Mouse (Mus musculus): ENCODE measurements around the gene Ctnnbl1. TPM values are rescaled to one million over a fixed set of nuclear protein-coding genes. Genes with fewer than 3 reads are reported as not detected.

Gene Ctnnbl1
- polyA plus RNA-seq, 1 experiment from 2014 or later, result 55.4 TPM

DNA sequence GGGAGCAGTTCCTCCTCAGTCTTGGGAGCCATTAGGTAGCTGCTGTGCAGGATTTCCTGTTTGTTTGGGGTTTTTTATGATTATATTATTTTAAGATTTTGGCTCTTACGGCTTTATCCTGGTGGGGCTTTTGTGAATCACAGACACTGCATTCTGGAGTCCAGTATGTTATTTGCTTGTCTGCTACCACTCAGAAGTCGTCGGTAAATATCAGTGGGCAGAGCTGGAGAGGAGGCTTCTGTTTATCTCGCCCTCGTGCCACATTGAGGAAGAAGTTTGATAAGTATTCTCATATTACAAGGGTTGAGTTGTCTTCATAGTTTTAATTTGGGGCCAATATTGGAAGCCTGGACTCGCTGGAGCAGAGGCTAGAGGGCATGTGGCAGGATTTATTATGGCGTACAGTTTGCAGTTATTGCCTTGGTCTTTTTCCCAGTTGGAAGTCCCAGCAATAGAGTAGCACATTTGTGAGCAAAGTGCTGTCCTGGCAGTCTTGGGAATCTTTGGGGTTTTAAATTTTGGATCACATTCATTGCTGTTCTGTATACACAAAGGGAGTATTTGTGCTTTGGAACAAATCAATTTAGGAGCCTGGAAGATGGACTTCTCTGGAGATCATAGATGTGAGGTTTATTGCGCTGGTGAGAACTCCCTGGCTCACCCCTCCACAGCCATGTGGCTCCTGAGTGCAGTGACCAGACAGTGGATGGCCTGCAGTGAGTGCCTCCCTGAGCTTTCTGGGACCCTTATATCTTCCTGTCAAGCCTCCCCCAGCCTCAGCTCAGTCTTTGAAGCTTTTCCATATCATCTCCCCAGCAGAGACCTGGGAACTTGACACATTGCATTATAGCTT is 64.5 kb downstream of the Ctnnbl1 start:
- Histone ChIP-seq H3K4me2 (replicated peaks; ENCODE audit: low read depth, low read length) (no peak overlapping the region), H3K9me3 (ENCODE audit: control insufficient read depth, low read depth, low read length) (no peaks in the 10 kb centered on the region), H3K27ac (ENCODE audit: low read length) (no peak overlapping the region), H3K9ac (replicated peaks; ENCODE audit: low read depth, low read length) (no peak overlapping the region), H3K36me3 (ENCODE audit: control insufficient read depth, insufficient read depth, low read length) (peaks cover 4% of the 10 kb centered on the region; the same call in 1 of the 2 replicates), H3K27me3 (ENCODE audit: control insufficient read depth, insufficient read depth, low read length) (no peaks in the 10 kb centered on the region), H3K4me1 (ENCODE audit: control insufficient read depth, insufficient read depth, low read length) (no peaks in the 10 kb centered on the region), H3K4me3 (ENCODE audit: low read depth, low read length) (no peak overlapping the region)
- no peak for ATAC-seq (ENCODE audit: insufficient number of reproducible peaks, insufficient read depth, low FRiP score, low read depth)
- 50% methylated on average over 8 of the region's 8 CpGs for WGBS

- Histone ChIP-seq H3K9ac (replicated peaks; ENCODE audit: low read depth, low read length) (no peak overlapping the region), H3K4me3 (ENCODE audit: low read depth, low read length) (no peak overlapping the region), H3K36me3 (ENCODE audit: control insufficient read depth, insufficient read depth, low read length) (peaks cover 4% of the 10 kb centered on the region; the same call in 1 of the 2 replicates), H3K9me3 (ENCODE audit: control insufficient read depth, low read depth, low read length) (no peaks in the 10 kb centered on the region), H3K27ac (ENCODE audit: low read length) (no peak overlapping the region), H3K4me2 (replicated peaks; ENCODE audit: low read depth, low read length) (no peak overlapping the region), H3K4me1 (ENCODE audit: control insufficient read depth, insufficient read depth, low read length) (no peaks in the 10 kb centered on the region), H3K27me3 (ENCODE audit: control insufficient read depth, insufficient read depth, low read length) (no peaks in the 10 kb centered on the region)
- 88% methylated on average over 5 of the region's 5 CpGs for WGBS
- no peak for ATAC-seq (ENCODE audit: insufficient number of reproducible peaks, insufficient read depth, low FRiP score, low read depth)
Observed at GRCm38 (mm10) chr2:157802666-157803065, 65.5 kb downstream of the Ctnnbl1 start.

- Histone ChIP-seq H3K36me3 (ENCODE audit: control insufficient read depth, insufficient read depth, low read length) (peaks cover under 1% of the 10 kb centered on the region; the same call in 1 of the 2 replicates), H3K27ac (ENCODE audit: low read length) (no peak overlapping the region), H3K4me1 (ENCODE audit: control insufficient read depth, insufficient read depth, low read length) (no peaks in the 10 kb centered on the region)
Observed at GRCm38 (mm10) chr2:157804388-157804787, 67.2 kb downstream of the Ctnnbl1 start.

DNA sequence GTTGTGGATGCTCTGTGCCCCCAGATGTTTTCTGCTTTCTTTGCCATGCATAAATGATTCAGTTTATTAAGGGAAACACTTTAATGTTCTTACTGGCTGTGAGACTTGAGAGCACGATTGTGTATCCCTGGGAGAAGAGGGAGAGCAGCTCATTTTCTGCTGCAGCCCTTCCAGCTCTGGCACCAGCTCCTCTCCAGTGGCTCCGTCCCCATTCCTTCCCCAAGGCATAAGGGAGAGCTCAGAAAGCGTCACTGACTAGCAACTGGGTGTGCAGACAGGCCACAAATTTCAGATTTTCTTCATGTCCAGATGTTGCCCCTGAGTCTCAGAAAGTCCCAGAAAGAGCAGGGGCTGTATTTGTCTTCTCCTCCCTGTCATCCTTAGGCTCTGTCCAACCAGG is 67.9 kb downstream of the Ctnnbl1 start:
- Histone ChIP-seq H3K27ac (ENCODE audit: low read length) (no peak overlapping the region), H3K4me3 (ENCODE audit: low read depth, low read length) (no peak overlapping the region), H3K9ac (replicated peaks; ENCODE audit: low read depth, low read length) (no peak overlapping the region), H3K36me3 (ENCODE audit: control insufficient read depth, insufficient read depth, low read length) (no peaks in the 10 kb centered on the region), H3K4me1 (ENCODE audit: control insufficient read depth, insufficient read depth, low read length) (no peaks in the 10 kb centered on the region), H3K9me3 (ENCODE audit: control insufficient read depth, low read depth, low read length) (no peaks in the 10 kb centered on the region), H3K4me2 (replicated peaks; ENCODE audit: low read depth, low read length) (no peak overlapping the region), H3K27me3 (ENCODE audit: control insufficient read depth, insufficient read depth, low read length) (no peaks in the 10 kb centered on the region)
- ATAC-seq (ENCODE audit: insufficient number of reproducible peaks, insufficient read depth, low FRiP score, low read depth), result no peak
- 57% methylated on average over 3 of the region's 3 CpGs for WGBS

More at GRCm38 (mm10) chr2:157804388-157804787, 67.2 kb downstream of the Ctnnbl1 start:
- H3K4me3 ChIP-seq (ENCODE audit: low read depth, low read length), result no peak overlapping the region
- H3K4me2 ChIP-seq (replicated peaks; ENCODE audit: low read depth, low read length), result no peak overlapping the region
- WGBS, result 72% methylated on average over 3 of the region's 3 CpGs
- no peak overlapping the region for H3K9ac ChIP-seq (replicated peaks; ENCODE audit: low read depth, low read length)
- H3K9me3 ChIP-seq (ENCODE audit: control insufficient read depth, low read depth, low read length), result no peaks in the 10 kb centered on the region
- ATAC-seq (ENCODE audit: insufficient number of reproducible peaks, insufficient read depth, low FRiP score, low read depth), result no peak
- H3K27me3 ChIP-seq (ENCODE audit: control insufficient read depth, insufficient read depth, low read length), result no peaks in the 10 kb centered on the region

GRCm38 (mm10) chr2:157807076-157807475 is 69.9 kb downstream of the Ctnnbl1 start:
- Histone ChIP-seq H3K9ac (replicated peaks; ENCODE audit: low read depth, low read length) (no peak overlapping the region), H3K27ac (ENCODE audit: low read length) (no peak overlapping the region), H3K36me3 (ENCODE audit: control insufficient read depth, insufficient read depth, low read length) (no peaks in the 10 kb centered on the region), H3K9me3 (ENCODE audit: control insufficient read depth, low read depth, low read length) (no peaks in the 10 kb centered on the region), H3K27me3 (ENCODE audit: control insufficient read depth, insufficient read depth, low read length) (no peaks in the 10 kb centered on the region), H3K4me2 (replicated peaks; ENCODE audit: low read depth, low read length) (no peak overlapping the region), H3K4me1 (ENCODE audit: control insufficient read depth, insufficient read depth, low read length) (no peaks in the 10 kb centered on the region), H3K4me3 (ENCODE audit: low read depth, low read length) (no peak overlapping the region)
- WGBS, result 71% methylated on average over 4 of the region's 4 CpGs
- no peak for ATAC-seq (ENCODE audit: insufficient number of reproducible peaks, insufficient read depth, low FRiP score, low read depth)

GRCm38 (mm10) chr2:157807621-157808367 is 70.6 kb downstream of the Ctnnbl1 start:
- 82% methylated on average over 7 of the region's 7 CpGs for WGBS
- no peak overlapping the region for H3K27ac ChIP-seq (ENCODE audit: low read length)
- no peak for ATAC-seq (ENCODE audit: insufficient number of reproducible peaks, insufficient read depth, low FRiP score, low read depth)
- no peak overlapping the region for H3K9ac ChIP-seq (replicated peaks; ENCODE audit: low read depth, low read length)
- no peak overlapping the region for H3K4me2 ChIP-seq (replicated peaks; ENCODE audit: low read depth, low read length)
- no peaks in the 10 kb centered on the region for H3K27me3 ChIP-seq (ENCODE audit: control insufficient read depth, insufficient read depth, low read length)
- H3K9me3 ChIP-seq (ENCODE audit: control insufficient read depth, low read depth, low read length), result no peaks in the 10 kb centered on the region
- no peak overlapping the region for H3K4me3 ChIP-seq (ENCODE audit: low read depth, low read length)
- H3K36me3 ChIP-seq (ENCODE audit: control insufficient read depth, insufficient read depth, low read length), result peaks cover 6% of the 10 kb centered on the region; the same call in 1 of the 2 replicates
- no peaks in the 10 kb centered on the region for H3K4me1 ChIP-seq (ENCODE audit: control insufficient read depth, insufficient read depth, low read length)

- Histone ChIP-seq H3K4me3 (ENCODE audit: low read depth, low read length) (no peak overlapping the region), H3K4me1 (ENCODE audit: control insufficient read depth, insufficient read depth, low read length) (no peaks in the 10 kb centered on the region), H3K4me2 (replicated peaks; ENCODE audit: low read depth, low read length) (no peak overlapping the region), H3K9ac (replicated peaks; ENCODE audit: low read depth, low read length) (no peak overlapping the region), H3K27ac (ENCODE audit: low read length) (no peak overlapping the region), H3K27me3 (ENCODE audit: control insufficient read depth, insufficient read depth, low read length) (no peaks in the 10 kb centered on the region), H3K9me3 (ENCODE audit: control insufficient read depth, low read depth, low read length) (no peaks in the 10 kb centered on the region), H3K36me3 (ENCODE audit: control insufficient read depth, insufficient read depth, low read length) (peaks cover 7% of the 10 kb centered on the region; the same call in 1 of the 2 replicates)
- ATAC-seq (ENCODE audit: insufficient number of reproducible peaks, insufficient read depth, low FRiP score, low read depth), result no peak
- 84% methylated on average over 7 of the region's 7 CpGs for WGBS
Observed at GRCm38 (mm10) chr2:157808368-157808923, 71.2 kb downstream of the Ctnnbl1 start.

DNA sequence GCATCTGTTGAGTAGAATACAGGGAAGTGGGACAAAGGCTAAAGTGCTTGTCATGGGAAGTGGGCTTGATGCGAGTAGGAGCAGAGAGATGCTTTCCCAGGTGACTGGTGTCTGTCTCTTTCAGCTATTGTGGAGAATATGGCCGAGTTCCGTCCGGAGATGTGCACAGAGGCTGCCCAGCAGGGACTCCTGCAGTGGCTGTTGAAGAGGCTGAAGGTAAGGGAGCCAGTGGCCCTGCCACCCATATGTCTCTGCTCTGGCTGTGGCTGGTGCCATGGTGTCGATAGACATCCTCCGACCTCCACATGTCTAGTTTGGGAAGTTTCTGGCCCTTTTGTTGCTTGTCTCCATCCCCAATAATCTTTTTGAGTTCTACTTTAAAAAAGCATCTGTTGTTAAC is 72.1 kb downstream of the Ctnnbl1 start:
- Histone ChIP-seq H3K4me2 (replicated peaks; ENCODE audit: low read depth, low read length) (no peak overlapping the region), H3K27ac (ENCODE audit: low read length) (no peak overlapping the region), H3K9ac (replicated peaks; ENCODE audit: low read depth, low read length) (no peak overlapping the region), H3K36me3 (ENCODE audit: control insufficient read depth, insufficient read depth, low read length) (peaks cover 11% of the 10 kb centered on the region; the same call in 1 of the 2 replicates), H3K4me3 (ENCODE audit: low read depth, low read length) (no peak overlapping the region), H3K27me3 (ENCODE audit: control insufficient read depth, insufficient read depth, low read length) (no peaks in the 10 kb centered on the region), H3K4me1 (ENCODE audit: control insufficient read depth, insufficient read depth, low read length) (no peaks in the 10 kb centered on the region), H3K9me3 (ENCODE audit: control insufficient read depth, low read depth, low read length) (no peaks in the 10 kb centered on the region)
- whole genome bisulfite sequencing, result 92% methylated on average over 6 of the region's 6 CpGs
- ATAC-seq (ENCODE audit: insufficient number of reproducible peaks, insufficient read depth, low FRiP score, low read depth), result no peak
